Mouse (Mus musculus): ENCODE results near the gene Tspan4.
A peak's percentile ranks its signal among the peaks of the same experiment; 100 is the strongest.

DNA sequence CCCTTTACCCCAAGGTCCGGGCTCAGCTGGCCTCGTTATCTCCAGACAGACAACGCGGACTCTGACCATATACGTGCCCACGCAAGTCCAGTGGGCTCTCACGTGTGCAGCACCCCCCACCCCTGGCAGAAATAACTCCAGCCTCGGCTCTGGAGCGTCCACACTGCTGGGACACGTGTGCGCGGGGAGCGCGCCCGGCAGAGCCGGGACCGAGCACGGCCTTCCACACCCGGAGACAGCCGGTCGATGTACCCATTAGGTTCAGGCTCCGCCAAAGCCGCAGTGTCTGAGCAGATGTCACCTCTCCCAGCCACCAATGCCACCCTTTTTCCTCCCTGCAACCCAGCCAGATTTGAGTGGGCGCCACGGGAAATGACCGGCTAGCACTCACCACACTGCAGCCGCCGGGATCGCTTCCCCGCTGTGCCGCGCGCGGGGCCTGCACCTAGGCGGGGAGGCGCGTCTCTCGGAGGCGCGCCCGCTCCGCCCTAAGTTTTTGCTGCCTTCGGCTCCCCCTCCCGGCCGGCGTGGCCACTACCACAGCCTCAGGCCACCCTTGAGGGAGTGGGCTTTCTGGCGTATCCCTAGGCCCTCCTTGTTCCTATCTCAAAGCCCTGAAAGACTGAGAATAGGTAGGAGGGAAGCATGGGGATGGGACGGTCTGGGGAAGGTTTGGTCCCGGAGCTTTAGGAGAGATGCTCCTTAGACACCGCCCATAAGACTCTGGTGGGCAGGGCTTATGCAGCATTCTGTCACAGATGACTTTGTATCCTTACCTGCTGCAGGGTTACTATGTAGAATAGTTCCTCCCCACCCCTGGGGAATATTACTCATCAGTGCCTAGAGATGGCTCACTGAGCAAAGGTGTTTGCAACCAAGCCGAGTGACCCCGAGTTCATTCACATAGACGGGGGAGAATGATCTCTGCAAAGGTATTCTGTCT, 37.6 kb upstream of the Tspan4 start, which contains the start of gene Slc25a22:
- TF ChIP-seq CTCF (IDR thresholded peaks at IDR 0.05) (peak; percentile 83), EP300 (IDR thresholded peaks at IDR 0.05) (no peak)

Data from lung, postnatal 0 days (tissue).